Mouse (Mus musculus) embryo, embryonic 11.5 days (tissue): ENCODE measurements around the gene Gm17555.
"Not testable (repeated sequence)": the region's sequence is repeated elsewhere in the genome, so short reads cannot be mapped to it uniquely, and the experiment has no call there.

ENCODE experiments used
- DNase-seq: peaks from one replicate; pipeline ENCODE4 v3.0.0-alpha.2; 2012; ENCODE audit warnings: low read depth, low spot score

Gene Gm17555

GRCm38 (mm10) chr2:126214800-126215199 is at the start of gene Gm17555:
Gene Gm17555, plus strand, starts transcription at chr2:126215100.
- DNase-seq = not testable (repeated sequence)

- DNase-seq = no peak
These were observed 49.5 kb upstream of the Gm17555 start for GRCm38 (mm10) chr2:126165277-126166018.

GRCm38 (mm10) chr2:126166335-126166734 is 48.6 kb upstream of the Gm17555 start:
- DNase-seq = no peak

- no peak for DNase-seq
These were observed 47.9 kb upstream of the Gm17555 start for GRCm38 (mm10) chr2:126166848-126167617.

- DNase-seq = no peak
These were observed 43.5 kb upstream of the Gm17555 start for GRCm38 (mm10) chr2:126171427-126171826.

GRCm38 (mm10) chr2:126191306-126191705 is 23.6 kb upstream of the Gm17555 start:
- DNase-seq = no peak

GRCm38 (mm10) chr2:126192129-126192528 is 22.8 kb upstream of the Gm17555 start:
- no peak for DNase-seq

GRCm38 (mm10) chr2:126195631-126196356 is 19.1 kb upstream of the Gm17555 start:
- no peak for DNase-seq

GRCm38 (mm10) chr2:126198971-126199370 is 15.9 kb upstream of the Gm17555 start:
- DNase-seq = no peak

- DNase-seq = no peak
These were observed 3.8 kb upstream of the Gm17555 start for GRCm38 (mm10) chr2:126211011-126211680.

GRCm38 (mm10) chr2:126227581-126227980 is 12.7 kb downstream of the Gm17555 start:
- DNase-seq = no peak

GRCm38 (mm10) chr2:126231731-126232130 is 16.8 kb downstream of the Gm17555 start:
- no peak for DNase-seq

- DNase-seq = no peak
These were observed 22.0 kb downstream of the Gm17555 start for GRCm38 (mm10) chr2:126236905-126237304.

GRCm38 (mm10) chr2:126245446-126245845 is 30.5 kb downstream of the Gm17555 start:
- DNase-seq = no peak

- DNase-seq = no peak
These were observed 33.6 kb downstream of the Gm17555 start for GRCm38 (mm10) chr2:126248536-126248935.

- DNase-seq = no peak
These were observed 37.3 kb downstream of the Gm17555 start for GRCm38 (mm10) chr2:126252211-126252610.
